In genomic region chr4:134569205-134569604, GRCm38 (mm10) we compare ENCODE assay signal across 13 mouse cellular contexts. TPM values are rescaled to one million over a fixed set of nuclear protein-coding genes. Genes with fewer than 3 reads are reported as not detected.
A peak's percentile ranks its signal among the peaks of the same experiment; 100 is the strongest.
DNase-seq lines count a peak whose midpoint lies in the region; ATAC-seq and TF ChIP-seq lines count a peak whose summit lies in the region.
"Had no signal": no experiment of that assay in that cellular context is flagged by ENCODE, and none has a peak within 500 bp of the region (broad histone marks: within the 10 kb centered on the region; RNA-seq: fewer than 3 reads in every experiment).

No protein-coding gene starts in this region.

- no peaks in the 10 kb centered on the region for H3K27me3 ChIP-seq in forebrain, postnatal 0 days (ENCODE audit: insufficient read depth, low read length)
- no peaks in the 10 kb centered on the region for H3K27me3 ChIP-seq in forebrain, embryonic 14.5 days (replicated peaks; ENCODE audit: control insufficient read depth, insufficient read depth, low read length)
- H3K27me3 ChIP-seq in liver, adult 2 months (ENCODE audit: control insufficient read depth, insufficient read depth, low read length), result no peaks in the 10 kb centered on the region
- H3K27me3 ChIP-seq in liver, embryonic 11.5 days (replicated peaks; ENCODE audit: control insufficient read depth, insufficient read depth, low read length), result no peaks in the 10 kb centered on the region
- peaks cover 16% of the 10 kb centered on the region for H3K27me3 ChIP-seq in E14TG2a.4 (ENCODE audit: insufficient read depth, low read length)
- H3K27me3 ChIP-seq in forebrain, embryonic 13.5 days, result no peaks in the 10 kb centered on the region

- 0 out of 2 replicates have a peak, but pooled peaks cover 2% of the 10 kb centered on the region for H3K36me3 ChIP-seq in forebrain, postnatal 0 days (ENCODE audit: insufficient read depth)
- H3K36me3 ChIP-seq in forebrain, embryonic 14.5 days (ENCODE audit: control insufficient read depth, insufficient read depth, low read length), result no peaks in the 10 kb centered on the region
- H3K36me3 ChIP-seq in liver, adult 2 months (ENCODE audit: control insufficient read depth, insufficient read depth, low read length), result no peaks in the 10 kb centered on the region
- peaks cover 11% of the 10 kb centered on the region for H3K36me3 ChIP-seq in liver, embryonic 11.5 days (ENCODE audit: control insufficient read depth, insufficient read depth, low read length)
- peaks cover 9% of the 10 kb centered on the region; the same call in 1 of the 2 replicates for H3K36me3 ChIP-seq in E14TG2a.4 (ENCODE audit: insufficient read depth, low read length)
- peaks cover 16% of the 10 kb centered on the region; the same call in 1 of the 2 replicates for H3K36me3 ChIP-seq in forebrain, embryonic 13.5 days (ENCODE audit: poor library complexity, severe bottlenecking)

- 76% methylated on average over 6 of the region's 6 CpGs for WGBS in forebrain, postnatal 0 days
- 74% methylated on average over 6 of the region's 6 CpGs for WGBS in forebrain, embryonic 14.5 days
- 88% methylated on average over 6 of the region's 6 CpGs for WGBS in liver, adult 2 months
- 74% methylated on average over 6 of the region's 6 CpGs for WGBS in liver, embryonic 11.5 days
- WGBS in forebrain, embryonic 13.5 days, result 76% methylated on average over 6 of the region's 6 CpGs

- no peak overlapping the region for H3K27ac ChIP-seq in forebrain, postnatal 0 days (ENCODE audit: low read depth, low read length)
- H3K27ac ChIP-seq in forebrain, embryonic 14.5 days (ENCODE audit: low read depth, low read length), result no peak overlapping the region
- H3K27ac ChIP-seq in liver, adult 2 months (replicated peaks; ENCODE audit: insufficient read depth, low read depth, low read length), result no peak overlapping the region
- H3K27ac ChIP-seq in liver, embryonic 11.5 days (ENCODE audit: low read depth, low read length), result no peak overlapping the region
- H3K27ac ChIP-seq in forebrain, embryonic 13.5 days, result no peak overlapping the region

- H3K4me2 ChIP-seq in forebrain, postnatal 0 days (ENCODE audit: low read depth), result no peak overlapping the region
- H3K4me2 ChIP-seq in forebrain, embryonic 14.5 days (ENCODE audit: low read length), result no peak overlapping the region
- no peak overlapping the region for H3K4me2 ChIP-seq in liver, embryonic 11.5 days
- H3K4me2 ChIP-seq in forebrain, embryonic 13.5 days, result no peak overlapping the region

- H3K4me3 ChIP-seq in forebrain, postnatal 0 days (ENCODE audit: low read depth, low read length), result no peak overlapping the region
- no peak overlapping the region for H3K4me3 ChIP-seq in forebrain, embryonic 14.5 days (ENCODE audit: low read depth, low read length)
- no peak overlapping the region for H3K4me3 ChIP-seq in liver, adult 2 months (ENCODE audit: insufficient read depth, low read depth, low read length)
- H3K4me3 ChIP-seq in liver, embryonic 11.5 days (ENCODE audit: low read depth, low read length), result no peak overlapping the region
- no peak overlapping the region for H3K4me3 ChIP-seq in E14TG2a.4 (replicated peaks; ENCODE audit: low read length)
- no peak overlapping the region for H3K4me3 ChIP-seq in forebrain, embryonic 13.5 days

- no peaks in the 10 kb centered on the region for H3K4me1 ChIP-seq in forebrain, postnatal 0 days (ENCODE audit: insufficient read depth)
- H3K4me1 ChIP-seq in forebrain, embryonic 14.5 days (ENCODE audit: control insufficient read depth, insufficient read depth, low read length), result peaks cover 6% of the 10 kb centered on the region
- no peaks in the 10 kb centered on the region for H3K4me1 ChIP-seq in liver, adult 2 months (ENCODE audit: control insufficient read depth, insufficient read depth, low read length)
- H3K4me1 ChIP-seq in liver, embryonic 11.5 days (replicated peaks; ENCODE audit: control insufficient read depth, insufficient read depth, low read length), result peaks cover 2% of the 10 kb centered on the region; the same call in 1 of the 2 replicates
- H3K4me1 ChIP-seq in E14TG2a.4 (replicated peaks; ENCODE audit: low read depth, low read length), result peaks cover 52% of the 10 kb centered on the region
- peaks cover 10% of the 10 kb centered on the region for H3K4me1 ChIP-seq in forebrain, embryonic 13.5 days

- peak; percentile 57 for TF ChIP-seq CTCF in forebrain, postnatal 0 days (IDR thresholded peaks at IDR 0.05; ENCODE audit: low read depth)
- TF ChIP-seq CTCF in liver, adult 2 months (IDR thresholded peaks at IDR 0.05; ENCODE audit: low read depth, low read length), result peak; percentile 58
- TF ChIP-seq CTCF in E14TG2a.4 (conservative IDR thresholded peaks at IDR 0.05; ENCODE audit: low read length), result peak; percentile 83
- TF ChIP-seq CTCF in brain, embryonic 14.5 days (IDR thresholded peaks at IDR 0.05; ENCODE audit: borderline replicate concordance, extremely low read depth, insufficient read depth, insufficient read length), result peak; percentile 29; the same call in 1 of the 2 replicates

- H3K9me3 ChIP-seq in forebrain, postnatal 0 days (ENCODE audit: low read length), result no peaks in the 10 kb centered on the region
- H3K9me3 ChIP-seq in forebrain, embryonic 14.5 days (replicated peaks; ENCODE audit: control insufficient read depth, low read length), result no peaks in the 10 kb centered on the region
- no peaks in the 10 kb centered on the region for H3K9me3 ChIP-seq in liver, embryonic 11.5 days (ENCODE audit: control insufficient read depth, low read length)
- H3K9me3 ChIP-seq in E14TG2a.4 (ENCODE audit: low read length), result peaks cover 11% of the 10 kb centered on the region
- H3K9me3 ChIP-seq in forebrain, embryonic 13.5 days (replicated peaks), result no peaks in the 10 kb centered on the region; the same call in 1 of the 2 replicates

- no peak for DNase-seq in forebrain, postnatal 0 days
- no peak for DNase-seq in forebrain, embryonic 14.5 days (ENCODE audit: low spot score)
- no peak for DNase-seq in liver, adult 2 months (ENCODE audit: extremely low read depth, low read depth, low spot score)
- no peak for DNase-seq in liver, embryonic 11.5 days (ENCODE audit: low spot score)
- no peak for DNase-seq in brain, embryonic 14.5 days (ENCODE audit: low read depth)
- no peak for DNase-seq in urinary bladder, postnatal 10 days (ENCODE audit: low spot score)
- DNase-seq: cerebellum, adult 11-12 months; gastrocnemius, postnatal 10 days; heart, postnatal 14 days; kidney, adult 9 months; lung, postnatal 36 days had no signal

- ATAC-seq in forebrain, postnatal 0 days, result no peak
- no peak for ATAC-seq in forebrain, embryonic 14.5 days
- no peak for ATAC-seq in liver, embryonic 11.5 days (replicated peaks; ENCODE audit: low FRiP score)
- no peak for ATAC-seq in forebrain, embryonic 13.5 days

- H3K9ac ChIP-seq in forebrain, postnatal 0 days, result no peak overlapping the region
- no peak overlapping the region for H3K9ac ChIP-seq in forebrain, embryonic 14.5 days (ENCODE audit: low read length)
- no peak overlapping the region for H3K9ac ChIP-seq in liver, adult 2 months (ENCODE audit: low read depth, low read length)
- H3K9ac ChIP-seq in liver, embryonic 11.5 days (ENCODE audit: low read depth, low read length), result no peak overlapping the region
- no peak overlapping the region for H3K9ac ChIP-seq in forebrain, embryonic 13.5 days

- no peaks in the 10 kb centered on the region for H3K79me2 ChIP-seq in liver, adult 2 months (ENCODE audit: control insufficient read depth, insufficient read depth, low read length)

- no peak for TF ChIP-seq POLR2A in liver, adult 2 months (IDR thresholded peaks at IDR 0.05; ENCODE audit: extremely low read depth, insufficient read depth, low read length)
- TF ChIP-seq POLR2A in brain, embryonic 14.5 days (IDR thresholded peaks at IDR 0.05; ENCODE audit: borderline replicate concordance, extremely low read depth, insufficient read depth, insufficient read length, poor library complexity, severe bottlenecking), result no peak

RNA-seq across cellular contexts. Expression of gene Selenon, which starts 17.2 kb away (rescaled TPM):
- total RNA-seq in forebrain, postnatal 0 days (2014; rRNA removed), result 17.1 and 17.9 TPM in 2 replicates
- 11.8 and 13.4 TPM in 2 replicates for polyA plus RNA-seq in forebrain, postnatal 0 days (2015; fragmentation: Nextera tagmentation; extraction: Ambion mirVana)
- 10.2 and 12.4 TPM in 2 replicates for polyA plus RNA-seq in forebrain, embryonic 14.5 days (2014; fragmentation: Nextera tagmentation; extraction: Ambion mirVana)
- 0.74 and 1.1 TPM in 2 replicates for total RNA-seq in liver, adult 2 months (2014; rRNA removed)
- 1.2 and 2.4 TPM in 2 replicates for polyA plus RNA-seq in liver, adult 2 months (2012; rRNA removed)
- 12.4 and 13.1 TPM in 2 replicates for polyA plus RNA-seq in liver, embryonic 11.5 days (2014; fragmentation: Nextera tagmentation; extraction: Ambion mirVana)
- polyA plus RNA-seq in brain, embryonic 14.5 days (2012; rRNA removed), result 46.3 and 55.6 TPM in 2 replicates
- polyA plus RNA-seq in forebrain, embryonic 13.5 days (2015; fragmentation: Nextera tagmentation; extraction: Ambion mirVana), result 9.3 and 11.1 TPM in 2 replicates

RNA-seq across cellular contexts. Expression of gene Mtfr1l, which starts 34.0 kb away (rescaled TPM):
- total RNA-seq in forebrain, postnatal 0 days (2014; rRNA removed), result 116 and 119 TPM in 2 replicates
- 191 and 194 TPM in 2 replicates for polyA plus RNA-seq in forebrain, postnatal 0 days (2015; fragmentation: Nextera tagmentation; extraction: Ambion mirVana)
- polyA plus RNA-seq in forebrain, embryonic 14.5 days (2014; fragmentation: Nextera tagmentation; extraction: Ambion mirVana), result 177 and 185 TPM in 2 replicates
- total RNA-seq in liver, adult 2 months (2014; rRNA removed), result 50.9 and 55.1 TPM in 2 replicates
- 80.1 and 96.7 TPM in 2 replicates for polyA plus RNA-seq in liver, adult 2 months (2012; rRNA removed)
- polyA plus RNA-seq in liver, embryonic 11.5 days (2014; fragmentation: Nextera tagmentation; extraction: Ambion mirVana), result 107 and 114 TPM in 2 replicates
- polyA plus RNA-seq in brain, embryonic 14.5 days (2012; rRNA removed), result 152 and 168 TPM in 2 replicates
- 132 and 139 TPM in 2 replicates for polyA plus RNA-seq in forebrain, embryonic 13.5 days (2015; fragmentation: Nextera tagmentation; extraction: Ambion mirVana)

RNA-seq across cellular contexts. Expression of gene Aunip, which starts 58.4 kb away (rescaled TPM):
- total RNA-seq in forebrain, postnatal 0 days (2014; rRNA removed), result 1.2 and 1.8 TPM in 2 replicates
- polyA plus RNA-seq in forebrain, postnatal 0 days (2015; fragmentation: Nextera tagmentation; extraction: Ambion mirVana), result 1.1 and 1.3 TPM in 2 replicates
- polyA plus RNA-seq in forebrain, embryonic 14.5 days (2014; fragmentation: Nextera tagmentation; extraction: Ambion mirVana), result 2.2 and 3.3 TPM in 2 replicates
- total RNA-seq in liver, adult 2 months (2014; rRNA removed), result 0.09 and 0.34 TPM in 2 replicates
- not detected in 2 replicates for polyA plus RNA-seq in liver, adult 2 months (2012; rRNA removed)
- polyA plus RNA-seq in liver, embryonic 11.5 days (2014; fragmentation: Nextera tagmentation; extraction: Ambion mirVana), result 15.9 and 18.5 TPM in 2 replicates
- polyA plus RNA-seq in brain, embryonic 14.5 days (2012; rRNA removed), result 2.8 and 3.9 TPM in 2 replicates
- 10.6 and 11.9 TPM in 2 replicates for polyA plus RNA-seq in forebrain, embryonic 13.5 days (2015; fragmentation: Nextera tagmentation; extraction: Ambion mirVana)

Comparison
In these comparisons a context has a peak if more than half of its experiments do, and no peak if none do; other contexts are left out.
1. CTCF ChIP-seq: peak in every context shown above with its lines; median percentile 83 in E14TG2a.4; 58 in liver, adult 2 months; 57 in forebrain, postnatal 0 days; 29 in brain, embryonic 14.5 days.